Mouse (Mus musculus) heart, adult 18-20 months (tissue): ENCODE data around the gene Fcamr. TPM values are rescaled to one million over a fixed set of nuclear protein-coding genes. Genes with fewer than 3 reads are reported as not detected.
A peak's percentile ranks its signal among the peaks of the same experiment; 100 is the strongest.

Source experiments
- DNase-seq, 2 experiments: peaks; one replicate each; pipeline ENCODE4 v3.0.0; 2021 to 2022; ENCODE audit warnings: mixed read lengths in 1 of 2
- total RNA-seq, 2 experiments: library from RNA; stranded (reverse); gene quantifications; 2 replicates each; pipeline ENCODE4 v1.2.3; 2021

The Fcamr gene
- total RNA-seq, 2 experiments from 2014 or later = 0.35 to 0.85 TPM

- no peak for DNase-seq
Measured at GRCm38 (mm10) chr1:130802976-130803375, 2.3 kb downstream of the Fcamr start.

- no peak for DNase-seq
Measured at GRCm38 (mm10) chr1:130804279-130804678, 3.6 kb downstream of the Fcamr start.

GRCm38 (mm10) chr1:130810906-130811305, 10.2 kb downstream of the Fcamr start:
- DNase-seq = no peak

GRCm38 (mm10) chr1:130811316-130811715, 10.6 kb downstream of the Fcamr start:
- no peak for DNase-seq

DNA sequence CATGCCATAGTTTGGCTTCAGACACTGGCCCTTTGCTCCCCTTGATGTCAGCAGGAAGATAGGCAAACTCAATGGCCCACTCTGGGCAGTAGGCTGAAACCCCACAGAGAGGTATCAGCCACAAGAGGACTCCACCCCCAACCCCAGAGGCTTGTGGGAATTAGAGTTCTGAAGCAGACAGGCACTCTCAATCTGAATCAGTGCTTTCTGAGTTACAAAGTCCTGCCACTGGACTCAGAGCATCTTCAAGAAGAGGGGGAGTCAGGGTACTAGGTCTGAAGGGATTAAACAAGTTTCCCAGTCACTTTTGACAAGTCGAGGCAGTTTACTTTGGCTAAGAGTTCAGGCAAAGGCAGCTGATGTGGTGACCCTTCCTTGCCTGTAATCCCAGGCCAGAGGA, 19.0 kb downstream of the Fcamr start:
- no peak for DNase-seq

GRCm38 (mm10) chr1:130820316-130821148, 19.8 kb downstream of the Fcamr start:
- DNase-seq = peak in 1 of 2 experiments; percentile 9

DNA sequence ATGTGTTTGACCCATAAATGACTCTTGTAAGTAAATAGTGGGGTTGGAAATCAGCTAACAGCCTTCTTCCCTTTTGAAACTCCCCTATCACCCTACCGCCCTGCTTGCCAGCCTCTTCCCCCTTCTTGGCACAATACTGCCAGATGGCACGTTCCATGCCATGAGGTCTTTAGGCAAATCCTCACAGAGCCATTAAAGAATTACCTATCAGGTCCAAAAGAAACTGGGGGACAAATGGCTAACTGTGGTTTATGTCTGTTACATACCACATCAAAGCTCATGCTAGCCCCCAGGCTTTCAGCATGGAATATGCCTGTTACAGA, 20.4 kb downstream of the Fcamr start:
- no peak for DNase-seq

DNA sequence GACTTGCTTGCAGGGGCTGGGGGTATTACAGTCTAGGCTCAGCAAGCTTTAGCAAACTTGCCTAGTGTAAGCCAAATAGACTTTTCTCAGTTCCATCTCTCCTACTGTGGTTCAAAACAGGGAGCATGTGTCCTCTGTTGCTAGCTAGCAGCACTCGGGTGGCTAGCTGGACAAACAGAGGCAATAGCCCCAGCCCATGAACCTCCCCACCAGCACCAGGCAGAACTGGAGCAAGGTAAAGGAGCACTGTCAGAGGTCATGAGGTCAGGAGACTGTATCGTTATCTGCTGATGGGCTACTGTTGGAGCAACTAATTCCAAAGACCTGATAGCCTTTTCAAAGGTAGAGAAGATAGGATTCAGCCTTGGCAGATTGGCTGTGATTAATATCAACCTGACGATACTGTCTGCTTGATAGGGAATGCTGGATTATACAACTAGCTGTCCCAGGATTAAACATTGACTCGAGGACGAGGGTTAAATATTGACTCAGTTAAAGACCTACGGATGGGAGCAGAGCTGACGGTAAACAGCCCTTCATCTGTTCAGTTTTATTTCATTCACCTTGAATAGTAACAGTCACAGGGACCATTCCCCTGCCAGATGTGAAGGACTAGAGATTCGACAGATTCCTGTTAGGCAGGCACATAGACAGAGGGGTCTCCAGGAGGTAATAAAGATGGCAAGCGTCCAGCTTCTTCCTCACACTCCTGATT, 21.4 kb downstream of the Fcamr start:
- DNase-seq = no peak

- DNase-seq = no peak
Measured at GRCm38 (mm10) chr1:130826448-130826847, 25.7 kb downstream of the Fcamr start, which contains the start of gene Pigr. TSS of gene Pigr (plus strand) at chr1:130826684.

GRCm38 (mm10) chr1:130828656-130829055, 28.0 kb downstream of the Fcamr start:
- DNase-seq = no peak

GRCm38 (mm10) chr1:130829906-130830830, 29.5 kb downstream of the Fcamr start:
- no peak for DNase-seq

GRCm38 (mm10) chr1:130832230-130833149, 31.8 kb downstream of the Fcamr start:
- no peak for DNase-seq

GRCm38 (mm10) chr1:130835161-130835936, 34.6 kb downstream of the Fcamr start:
- no peak for DNase-seq

- peak in 1 of 2 experiments; percentile 5 for DNase-seq
Measured at GRCm38 (mm10) chr1:130838288-130838687, 37.6 kb downstream of the Fcamr start.

GRCm38 (mm10) chr1:130840599-130841379, 40.1 kb downstream of the Fcamr start:
- DNase-seq = no peak

DNA sequence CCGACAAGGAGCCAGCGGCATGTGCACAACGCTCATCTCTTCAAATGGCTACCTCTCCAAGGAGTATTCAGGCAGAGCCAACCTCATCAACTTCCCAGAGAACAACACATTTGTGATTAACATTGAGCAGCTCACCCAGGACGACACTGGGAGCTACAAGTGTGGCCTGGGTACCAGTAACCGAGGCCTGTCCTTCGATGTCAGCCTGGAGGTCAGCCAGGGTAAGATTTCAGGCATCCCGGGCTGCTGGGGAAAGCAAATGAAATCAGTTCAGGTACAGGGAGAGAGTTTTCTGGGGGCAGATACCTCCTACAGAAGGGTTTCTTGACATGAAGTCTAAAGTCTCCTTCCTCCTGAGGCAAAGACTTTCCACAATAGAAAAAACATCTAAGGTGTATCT, 40.9 kb downstream of the Fcamr start:
- no peak for DNase-seq

DNA sequence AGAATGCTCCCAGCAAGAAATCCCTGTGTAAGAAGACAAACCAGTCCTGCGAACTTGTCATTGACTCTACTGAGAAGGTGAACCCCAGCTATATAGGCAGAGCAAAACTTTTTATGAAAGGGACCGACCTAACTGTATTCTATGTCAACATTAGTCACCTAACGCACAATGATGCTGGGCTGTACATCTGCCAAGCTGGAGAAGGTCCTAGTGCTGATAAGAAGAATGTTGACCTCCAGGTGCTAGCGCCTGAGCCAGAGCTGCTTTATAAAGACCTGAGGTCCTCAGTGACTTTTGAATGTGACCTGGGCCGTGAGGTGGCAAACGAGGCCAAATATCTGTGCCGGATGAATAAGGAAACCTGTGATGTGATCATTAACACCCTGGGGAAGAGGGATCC, 43.8 kb downstream of the Fcamr start:
- no peak for DNase-seq

DNA sequence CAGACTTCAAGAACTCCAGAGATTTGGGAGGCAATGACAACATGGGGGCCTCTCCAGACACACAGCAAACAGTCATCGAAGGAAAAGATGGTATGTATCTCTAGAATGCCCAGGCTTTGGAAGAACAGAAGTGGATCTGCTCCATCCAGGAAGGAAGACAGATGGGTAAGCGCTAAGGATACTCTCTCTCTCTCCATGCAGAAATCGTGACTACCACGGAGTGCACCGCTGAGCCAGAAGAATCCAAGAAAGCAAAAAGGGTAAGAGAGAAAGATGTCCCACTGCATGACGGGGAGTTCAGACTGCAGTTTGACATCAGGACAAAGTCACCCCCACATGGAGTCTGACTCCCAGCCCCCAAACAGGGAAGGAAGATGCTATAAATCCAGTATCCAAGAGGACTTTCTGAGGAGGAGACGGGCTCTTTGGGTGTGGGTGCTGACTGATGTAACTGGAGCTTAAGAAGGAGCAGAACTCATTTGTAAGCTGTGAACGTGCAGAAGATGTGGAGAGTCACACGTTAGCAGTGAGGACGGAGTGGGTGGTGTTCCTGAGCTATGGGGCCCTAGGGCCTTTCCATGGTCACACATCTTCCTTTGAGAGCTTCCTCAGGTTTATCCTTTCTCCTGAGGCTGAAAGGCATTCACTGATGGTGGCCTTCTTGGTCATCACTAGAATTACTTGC, 49.0 kb downstream of the Fcamr start:
- DNase-seq = no peak

DNA sequence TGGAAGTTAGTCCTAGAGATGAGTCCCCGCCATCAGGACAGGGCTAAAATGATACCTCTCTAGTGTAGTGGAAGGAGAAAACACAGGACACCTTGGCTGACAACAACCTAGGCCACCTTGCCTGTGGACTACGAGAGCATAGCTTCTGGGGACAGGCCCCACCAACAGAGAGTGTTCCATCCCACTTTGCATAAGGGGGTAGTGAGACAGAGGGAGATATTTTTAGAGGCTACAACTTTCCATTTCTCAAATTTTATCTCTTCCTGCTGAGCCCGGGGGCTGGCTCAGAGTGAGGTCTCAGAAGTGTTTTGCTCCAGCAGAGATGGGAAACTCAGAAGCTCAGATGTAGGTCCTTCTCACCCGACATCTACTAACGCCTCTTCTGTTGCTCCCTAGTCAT, 49.7 kb downstream of the Fcamr start:
- DNase-seq = no peak
